Mouse (Mus musculus): ENCODE measurements at regions not wholly inside any gene's neighbourhood (a gene's known extent, or its start where the extent isn't known, plus 50 kb on each side); places are given as distances from the start of the nearest gene placed in this dataset.

DNA sequence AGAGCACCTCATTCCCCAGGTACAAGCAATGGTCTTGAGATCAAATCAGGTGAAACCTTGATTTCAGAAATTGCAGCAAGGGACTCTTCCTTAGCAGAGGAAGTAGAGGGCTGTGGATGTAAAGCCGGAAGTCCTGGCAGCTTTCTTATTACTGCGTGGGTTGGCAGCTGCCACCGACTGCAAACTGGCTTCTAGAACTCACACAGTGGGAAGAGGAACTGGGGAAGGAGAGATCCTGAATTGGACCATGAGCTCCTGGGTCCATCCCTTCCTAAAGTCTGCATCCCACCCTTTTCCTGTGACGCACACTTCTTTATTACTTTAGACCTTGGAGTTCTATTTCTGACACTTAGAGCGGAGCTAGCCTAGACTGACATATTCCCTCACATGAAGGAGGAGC, 116.9 kb upstream of the Tsc22d1 start:
- no peak for DNase-seq (ENCODE audit: low spot score in 2 of 2)

GRCm38 (mm10) chr14:76302322-76302991, 112.3 kb upstream of the Tsc22d1 start:
- no peak for DNase-seq (ENCODE audit: low spot score in 2 of 2)

DNA sequence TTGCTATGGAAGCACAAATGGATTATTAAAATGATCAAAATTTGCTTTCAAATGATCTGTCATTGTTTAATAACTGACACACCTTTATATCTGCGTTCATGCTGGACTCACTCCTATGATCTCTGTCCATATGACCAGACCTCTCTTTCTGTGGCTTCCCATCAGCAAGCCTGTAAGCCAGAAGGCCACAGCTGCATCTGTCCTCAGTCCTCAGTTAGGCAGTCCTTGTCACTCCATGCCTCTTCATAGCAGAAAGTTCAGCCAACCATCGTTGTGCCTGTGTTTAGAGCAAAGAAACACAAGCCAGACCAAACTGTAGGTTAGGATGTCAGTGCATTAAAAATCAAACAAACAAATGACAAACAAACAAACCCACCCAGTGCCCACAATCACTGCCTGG, 107.2 kb upstream of the Tsc22d1 start:
- DNase-seq (ENCODE audit: low spot score in 2 of 2) = no peak

DNA sequence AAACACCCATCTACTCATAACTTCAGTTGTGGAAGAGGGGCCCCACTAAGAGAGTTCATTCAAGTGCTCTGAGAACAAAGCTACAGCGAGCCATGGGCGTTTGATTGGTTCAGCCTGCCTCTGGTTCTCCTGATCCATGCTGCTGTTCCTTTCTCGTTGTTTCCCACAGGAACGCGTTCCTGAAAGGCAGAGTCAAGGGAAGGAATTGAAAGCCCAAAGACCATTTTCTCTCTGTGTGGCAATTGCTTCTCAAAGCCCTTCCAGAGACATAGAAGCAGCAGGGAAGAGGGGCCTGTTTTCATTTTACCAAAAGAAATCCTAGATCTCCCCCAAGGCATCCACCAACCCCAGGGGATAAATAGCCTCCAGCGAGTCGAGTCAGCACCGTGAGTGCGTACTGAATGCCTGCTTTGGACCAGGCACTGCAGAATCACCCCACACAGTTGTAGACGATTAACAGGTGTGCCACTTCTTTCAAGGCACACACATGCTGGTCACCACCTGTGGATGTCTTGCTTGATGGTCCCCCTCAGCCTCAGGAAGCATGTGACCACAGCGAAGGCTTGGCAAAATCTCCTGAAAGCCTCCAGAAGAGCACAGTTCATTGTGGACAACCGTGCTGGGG, 106.5 kb upstream of the Tsc22d1 start:
- DNase-seq (ENCODE audit: low spot score in 2 of 2) = peak; percentile 35

DNA sequence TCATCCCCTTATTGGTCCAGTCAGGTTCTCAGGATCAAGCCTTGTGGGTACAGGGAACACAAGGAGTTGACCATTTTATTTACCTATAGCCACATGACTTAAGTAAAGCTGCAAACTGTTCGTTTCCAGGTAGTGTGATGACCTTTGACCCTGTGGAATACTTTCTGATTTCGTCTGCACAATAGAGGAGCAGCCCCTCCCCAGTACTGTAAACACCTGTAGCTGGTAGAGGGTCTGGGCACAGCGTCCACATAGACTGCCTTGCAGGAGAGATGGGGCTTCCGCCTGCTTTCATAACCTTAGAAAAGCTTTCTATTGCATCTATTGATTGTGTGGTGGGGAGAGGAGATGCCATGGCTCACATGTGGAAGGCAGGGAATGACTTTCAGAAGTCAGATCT, 105.2 kb upstream of the Tsc22d1 start:
- no peak for DNase-seq (ENCODE audit: low spot score in 2 of 2)

DNA sequence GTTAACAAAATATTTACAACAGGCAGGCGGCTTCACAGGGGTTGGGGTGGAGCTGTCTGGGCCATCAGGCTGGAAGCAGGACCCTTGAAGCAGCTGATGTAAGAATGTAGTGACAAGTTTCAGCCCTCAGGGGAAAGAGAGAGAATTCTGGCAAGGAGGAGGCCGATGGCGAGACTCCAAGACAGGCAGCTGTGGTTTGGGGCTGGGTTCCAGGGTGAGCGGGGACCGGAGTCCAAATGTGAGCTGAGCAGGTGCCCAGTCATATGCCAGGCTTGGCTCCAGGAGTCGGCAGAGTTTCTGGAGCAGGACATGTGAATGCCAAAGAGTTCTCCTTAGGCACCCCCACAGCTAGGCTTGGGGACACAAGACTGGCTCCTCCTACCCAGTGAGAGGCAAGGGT, 104.5 kb upstream of the Tsc22d1 start:
- peak; percentile 88 to 90 for DNase-seq (ENCODE audit: low spot score in 2 of 2)

- no peak for DNase-seq (ENCODE audit: low spot score in 2 of 2)
Measured at GRCm38 (mm10) chr14:76313424-76314190, 101.2 kb upstream of the Tsc22d1 start.

DNA sequence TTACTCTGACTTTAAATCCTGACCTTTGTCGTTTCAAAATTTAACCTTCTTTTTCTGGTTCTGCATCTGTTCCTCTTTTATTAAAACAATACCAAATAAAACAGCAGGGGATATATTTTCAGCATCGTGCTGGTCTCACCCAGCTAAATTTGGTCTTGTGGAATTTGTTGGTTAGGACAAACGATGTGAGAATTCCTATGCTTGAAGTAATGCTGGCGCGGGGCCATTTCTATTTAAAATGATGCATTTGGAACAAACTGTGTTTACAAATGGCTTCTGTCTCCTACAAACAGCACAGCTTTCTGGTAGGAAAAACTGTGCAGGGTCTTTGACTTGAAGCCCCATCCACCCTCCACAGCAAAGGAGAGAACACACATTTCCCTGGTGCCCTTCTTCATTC, 96.3 kb upstream of the Tsc22d1 start:
- DNase-seq (ENCODE audit: low spot score in 2 of 2) = peak; percentile 61 to 62

DNA sequence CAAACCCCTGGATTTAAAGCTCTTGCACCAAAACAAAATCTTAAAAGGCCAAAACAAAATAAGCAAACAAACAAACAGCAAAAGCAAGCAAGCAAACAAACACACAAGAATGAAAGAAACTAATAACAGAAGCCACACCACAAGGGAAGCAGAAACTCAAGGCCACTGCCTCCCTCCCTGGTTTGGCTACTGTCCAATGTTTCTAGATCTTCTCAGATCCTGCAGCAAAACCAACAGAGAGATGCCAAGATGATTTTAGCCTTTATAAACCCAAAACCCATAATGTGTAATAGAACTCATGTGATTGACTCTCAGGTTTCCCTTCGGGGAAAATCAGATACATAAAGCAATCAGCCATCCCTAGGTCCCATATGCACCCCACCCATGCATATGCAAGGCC, 90.5 kb upstream of the Tsc22d1 start:
- no peak for DNase-seq (ENCODE audit: low spot score in 2 of 2)

- DNase-seq (ENCODE audit: low spot score in 2 of 2) = no peak
Measured at GRCm38 (mm10) chr14:76329983-76330382, 84.8 kb upstream of the Tsc22d1 start.

GRCm38 (mm10) chr14:76331497-76332335, 83.0 kb upstream of the Tsc22d1 start:
- no peak for DNase-seq (ENCODE audit: low spot score in 2 of 2)

DNA sequence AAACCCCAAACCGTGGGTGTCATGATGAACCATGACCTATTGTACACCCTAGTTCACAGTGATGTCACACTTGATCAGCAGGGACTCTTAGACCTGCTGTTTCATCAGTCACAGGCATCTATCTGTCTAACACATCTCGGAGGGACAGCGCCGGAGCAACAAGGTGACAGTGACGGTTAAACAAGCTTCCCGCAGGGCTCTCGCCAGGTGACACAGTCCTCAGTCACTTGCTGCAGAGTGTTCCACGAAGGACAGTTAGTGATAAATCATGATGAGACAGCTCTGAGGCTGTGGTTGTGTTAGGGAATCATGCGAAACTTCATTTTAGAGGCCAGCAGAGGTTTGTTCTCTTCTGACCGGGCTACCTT, 82.4 kb upstream of the Tsc22d1 start:
- no peak for DNase-seq (ENCODE audit: low spot score in 2 of 2)

GRCm38 (mm10) chr14:76340789-76341188, 74.0 kb upstream of the Tsc22d1 start:
- no peak for DNase-seq (ENCODE audit: low spot score in 2 of 2)

GRCm38 (mm10) chr14:76341226-76341625, 73.5 kb upstream of the Tsc22d1 start:
- peak in 1 of 2 experiments; percentile 32 for DNase-seq (ENCODE audit: low spot score in 2 of 2)

GRCm38 (mm10) chr14:76351856-76352255, 62.9 kb upstream of the Tsc22d1 start:
- DNase-seq (ENCODE audit: low spot score in 2 of 2) = no peak

DNA sequence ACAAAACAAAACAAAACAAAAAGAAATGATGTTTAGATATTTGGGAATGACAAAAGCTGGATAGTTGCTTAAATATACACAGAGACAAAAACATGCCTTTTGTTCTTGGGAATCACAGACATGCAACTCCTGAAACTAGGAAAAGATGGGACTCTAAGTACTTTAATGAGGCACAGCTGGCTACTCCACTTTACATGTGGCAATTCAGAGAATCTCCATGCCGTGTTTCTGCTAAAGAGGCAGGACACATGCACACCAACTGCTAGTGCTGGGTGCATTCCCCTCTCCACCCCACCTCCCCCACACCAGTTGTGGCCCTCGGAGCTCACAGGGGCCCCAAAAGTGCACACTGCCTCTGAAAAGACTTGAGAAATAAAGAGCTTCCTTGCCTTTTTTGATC, 58.6 kb upstream of the Tsc22d1 start:
- DNase-seq (ENCODE audit: low spot score in 2 of 2) = no peak

- no peak for DNase-seq (ENCODE audit: low spot score in 2 of 2)
Measured at GRCm38 (mm10) chr14:76359837-76360410, 54.8 kb upstream of the Tsc22d1 start.

DNA sequence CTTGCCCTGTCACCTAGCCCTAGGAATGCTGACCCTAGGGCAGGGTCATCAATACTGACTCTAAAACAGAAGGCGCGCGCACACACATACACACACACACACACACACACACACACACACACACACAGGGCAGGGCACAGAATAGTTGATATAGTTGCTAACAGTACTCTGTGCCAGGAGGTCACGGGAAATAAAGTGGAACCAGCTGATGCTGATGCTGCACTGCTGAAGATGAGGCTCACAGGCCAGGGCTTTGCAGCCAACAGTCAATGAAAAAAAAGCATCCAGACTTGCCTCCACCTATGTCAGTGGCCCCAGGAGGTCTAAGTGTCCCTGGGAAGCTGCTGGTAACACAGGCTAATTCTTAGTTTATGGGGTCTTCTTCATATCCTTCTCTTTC, 50.7 kb upstream of the Tsc22d1 start:
- no peak for DNase-seq (ENCODE audit: low spot score in 2 of 2)
